Mouse (Mus musculus) testis, adult 2 months (tissue): Measurements from ENCODE around the gene Hs1bp3. TPM values are rescaled to one million over a fixed set of nuclear protein-coding genes. Genes with fewer than 3 reads are reported as not detected.

Source experiments
- H3K27ac ChIP-seq: fragments of 200-500 bp; 2 replicates; pipeline ENCODE4 v1.5.1; 2012; ENCODE audit warnings: low read depth, low read length; ENCODE audit not compliant: control insufficient read depth, insufficient read depth
- H3K27me3 ChIP-seq: fragments of 200-500 bp; 2 replicates; pipeline ENCODE4 v1.6.1; 2012; ENCODE audit warnings: mild to moderate bottlenecking, low read length, moderate library complexity; ENCODE audit not compliant: control insufficient read depth, insufficient read depth
- H3K36me3 ChIP-seq: fragments of 200-500 bp; 2 replicates; pipeline ENCODE4 v1.6.1; 2012; ENCODE audit warnings: mild to moderate bottlenecking, low read length; ENCODE audit not compliant: control insufficient read depth, insufficient read depth
- H3K4me1 ChIP-seq: fragments of 200-500 bp; 2 replicates; pipeline ENCODE4 v1.6.1; 2012; ENCODE audit warnings: low read length; ENCODE audit not compliant: control insufficient read depth, insufficient read depth
- H3K4me3 ChIP-seq: fragments of 200-500 bp; 2 replicates; pipeline ENCODE4 v1.5.1; 2012; ENCODE audit warnings: low read depth, mild to moderate bottlenecking, low read length, moderate library complexity, mixed read lengths; ENCODE audit not compliant: control insufficient read depth
- CTCF ChIP-seq: fragments of 200-500 bp; IDR thresholded peaks from 2 replicates; pipeline ENCODE4 v1.5.1; 2012; ENCODE audit warnings: low read depth, mild to moderate bottlenecking, inconsistent platforms, low read length, moderate library complexity; ENCODE audit not compliant: control insufficient read depth, insufficient read depth, insufficient replicate concordance
- POLR2A ChIP-seq: fragments of 200-500 bp; IDR thresholded peaks from 2 replicates; pipeline ENCODE4 v1.6.1; 2012; ENCODE audit warnings: low read depth, mild to moderate bottlenecking, inconsistent platforms, low read length, moderate library complexity; ENCODE audit not compliant: control insufficient read depth
- polyA plus RNA-seq: library from polyadenylated mRNA; depleted of rRNA; stranded (reverse); fragments of >200 nt; gene quantifications from 2 replicates; pipeline ENCODE4 v1.2.3, GENCODE M21; 2012

Hs1bp3 gene
- polyA plus RNA-seq, 1 experiment: 1.8 TPM

GRCm38 (mm10) chr12:8333617-8334016 lies 20.4 kb downstream of the Hs1bp3 start:
- no peak for TF ChIP-seq POLR2A
- no peak for TF ChIP-seq CTCF
- H3K27me3 ChIP-seq: no peaks in the 10 kb centered on the region
- H3K4me3 ChIP-seq: no peak overlapping the region
- peak overlapping the region; percentile 56 for H3K27ac ChIP-seq
- H3K36me3 ChIP-seq: no peaks in the 10 kb centered on the region
- no peaks in the 10 kb centered on the region; the same call in 1 of the 2 replicates for H3K4me1 ChIP-seq

GRCm38 (mm10) chr12:8334261-8334660 lies 21.0 kb downstream of the Hs1bp3 start:
- H3K36me3 ChIP-seq: no peaks in the 10 kb centered on the region
- H3K27ac ChIP-seq: peak overlapping the region; percentile 56; the same call in 1 of the 2 replicates
- no peak for TF ChIP-seq POLR2A
- no peak for TF ChIP-seq CTCF
- H3K4me3 ChIP-seq: no peak overlapping the region
- H3K4me1 ChIP-seq: no peaks in the 10 kb centered on the region; the same call in 1 of the 2 replicates
- no peaks in the 10 kb centered on the region for H3K27me3 ChIP-seq

- no peaks in the 10 kb centered on the region for H3K27me3 ChIP-seq
- no peak overlapping the region for H3K4me3 ChIP-seq
- H3K36me3 ChIP-seq: no peaks in the 10 kb centered on the region
- TF ChIP-seq CTCF (no peak), POLR2A (no peak)
- H3K4me1 ChIP-seq: no peaks in the 10 kb centered on the region; the same call in 1 of the 2 replicates
- no peak overlapping the region for H3K27ac ChIP-seq
Observed at GRCm38 (mm10) chr12:8335503-8335902, 22.3 kb downstream of the Hs1bp3 start.

GRCm38 (mm10) chr12:8336601-8337285 lies 23.5 kb downstream of the Hs1bp3 start:
- no peaks in the 10 kb centered on the region for H3K27me3 ChIP-seq
- H3K4me3 ChIP-seq: no peak overlapping the region
- TF ChIP-seq POLR2A (no peak), CTCF (no peak)
- H3K4me1 ChIP-seq: no peaks in the 10 kb centered on the region; the same call in 1 of the 2 replicates
- H3K27ac ChIP-seq: no peak overlapping the region
- H3K36me3 ChIP-seq: no peaks in the 10 kb centered on the region

GRCm38 (mm10) chr12:8337286-8338060 lies 24.2 kb downstream of the Hs1bp3 start:
- no peak for TF ChIP-seq POLR2A
- no peaks in the 10 kb centered on the region for H3K4me1 ChIP-seq
- no peaks in the 10 kb centered on the region for H3K27me3 ChIP-seq
- no peak overlapping the region for H3K27ac ChIP-seq
- no peak overlapping the region for H3K4me3 ChIP-seq
- no peaks in the 10 kb centered on the region for H3K36me3 ChIP-seq

GRCm38 (mm10) chr12:8338491-8338890 lies 25.3 kb downstream of the Hs1bp3 start:
- H3K27ac ChIP-seq: no peak overlapping the region
- no peak overlapping the region for H3K4me3 ChIP-seq
- no peaks in the 10 kb centered on the region for H3K27me3 ChIP-seq
- no peaks in the 10 kb centered on the region for H3K4me1 ChIP-seq
- no peaks in the 10 kb centered on the region for H3K36me3 ChIP-seq
- TF ChIP-seq POLR2A (no peak), CTCF (no peak)

- TF ChIP-seq CTCF (no peak), POLR2A (no peak)
Observed at GRCm38 (mm10) chr12:8338918-8339317, 25.7 kb downstream of the Hs1bp3 start.

More at GRCm38 (mm10) chr12:8338918-8339317, 25.7 kb downstream of the Hs1bp3 start:
- H3K4me3 ChIP-seq: no peak overlapping the region
- H3K36me3 ChIP-seq: no peaks in the 10 kb centered on the region
- H3K4me1 ChIP-seq: no peaks in the 10 kb centered on the region
- no peak overlapping the region for H3K27ac ChIP-seq
- H3K27me3 ChIP-seq: no peaks in the 10 kb centered on the region
